In genomic region chr10:60732397-60732861, GRCm38 (mm10) we compare ENCODE assay signal across 11 mouse cellular contexts. TPM values are rescaled to one million over a fixed set of nuclear protein-coding genes. Genes with fewer than 3 reads are reported as not detected.
DNase-seq lines count a peak whose midpoint lies in the region; ATAC-seq and TF ChIP-seq lines count a peak whose summit lies in the region.
"Had no signal": no experiment of that assay in that cellular context is flagged by ENCODE, and none has a peak within 500 bp of the region (broad histone marks: within the 10 kb centered on the region; RNA-seq: fewer than 3 reads in every experiment).

No protein-coding gene starts in this region.

- intact Hi-C loops in left cerebral cortex, postnatal 14 days (cut with DNase I), result no loop called here

- 35% methylated on average over 2 of the region's 2 CpGs for WGBS in hindbrain, embryonic 11.5 days
- 42% methylated on average over 2 of the region's 2 CpGs for WGBS in neural tube, embryonic 13.5 days
- WGBS in liver, embryonic 11.5 days, result 54% methylated on average over 2 of the region's 2 CpGs
- WGBS in liver, postnatal 0 days (ENCODE audit: insufficient replicate concordance), result 62% methylated on average over 2 of the region's 2 CpGs

- H3K4me1 ChIP-seq in hindbrain, embryonic 11.5 days (replicated peaks; ENCODE audit: control insufficient read depth, insufficient read depth, low read length), result no peaks in the 10 kb centered on the region; the same call in 1 of the 2 replicates
- peaks cover 29% of the 10 kb centered on the region for H3K4me1 ChIP-seq in neural tube, embryonic 13.5 days (replicated peaks)
- peaks cover 7% of the 10 kb centered on the region; the same call in 1 of the 2 replicates for H3K4me1 ChIP-seq in liver, embryonic 11.5 days (replicated peaks; ENCODE audit: control insufficient read depth, insufficient read depth, low read length)
- H3K4me1 ChIP-seq in liver, postnatal 0 days (ENCODE audit: insufficient read depth), result peaks cover 5% of the 10 kb centered on the region; the same call in 1 of the 2 replicates

- H3K4me2 ChIP-seq in hindbrain, embryonic 11.5 days (replicated peaks; ENCODE audit: low read depth, low read length), result no peak overlapping the region
- H3K4me2 ChIP-seq in neural tube, embryonic 13.5 days, result no peak overlapping the region
- H3K4me2 ChIP-seq in liver, embryonic 11.5 days, result no peak overlapping the region
- H3K4me2 ChIP-seq in liver, postnatal 0 days (ENCODE audit: low read depth, low read length), result no peak overlapping the region

- no peaks in the 10 kb centered on the region for H3K9me3 ChIP-seq in hindbrain, embryonic 11.5 days (ENCODE audit: control insufficient read depth, low read length)
- no peaks in the 10 kb centered on the region for H3K9me3 ChIP-seq in neural tube, embryonic 13.5 days
- H3K9me3 ChIP-seq in liver, embryonic 11.5 days (ENCODE audit: control insufficient read depth, low read length), result no peaks in the 10 kb centered on the region
- no peaks in the 10 kb centered on the region for H3K9me3 ChIP-seq in liver, postnatal 0 days (ENCODE audit: low read length)
- H3K9me3 ChIP-seq: G1E had no signal

- TF ChIP-seq CTCF in liver, postnatal 0 days (IDR thresholded peaks at IDR 0.05; ENCODE audit: low read depth), result no peak

- H3K9ac ChIP-seq in hindbrain, embryonic 11.5 days (ENCODE audit: low read depth, low read length), result no peak overlapping the region; the same call in 1 of the 2 replicates
- H3K9ac ChIP-seq in neural tube, embryonic 13.5 days, result peak overlapping the region; percentile 34; the same call in 1 of the 2 replicates
- no peak overlapping the region for H3K9ac ChIP-seq in liver, embryonic 11.5 days (ENCODE audit: low read depth, low read length)
- H3K9ac ChIP-seq in liver, postnatal 0 days (replicated peaks), result no peak overlapping the region

- no peak; the same call in 1 of the 2 replicates for ATAC-seq in hindbrain, embryonic 11.5 days (ENCODE audit: low FRiP score)
- 0 out of 2 replicates have a peak, but pooled peaks have one; percentile 18 for ATAC-seq in neural tube, embryonic 13.5 days (ENCODE audit: low read depth)
- no peak for ATAC-seq in liver, embryonic 11.5 days (replicated peaks; ENCODE audit: low FRiP score)
- ATAC-seq in liver, postnatal 0 days, result no peak

- TF ChIP-seq EP300 in liver, postnatal 0 days (IDR thresholded peaks at IDR 0.05; ENCODE audit: low read depth), result no peak

- no peak overlapping the region for H3K4me3 ChIP-seq in hindbrain, embryonic 11.5 days (ENCODE audit: low read depth, low read length)
- no peak overlapping the region for H3K4me3 ChIP-seq in neural tube, embryonic 13.5 days
- H3K4me3 ChIP-seq in liver, embryonic 11.5 days (ENCODE audit: low read depth, low read length), result no peak overlapping the region
- H3K4me3 ChIP-seq in liver, postnatal 0 days (ENCODE audit: low read depth, low read length), result no peak overlapping the region
- H3K4me3 ChIP-seq: myocyte had no signal

- no peaks in the 10 kb centered on the region for H3K36me3 ChIP-seq in hindbrain, embryonic 11.5 days (ENCODE audit: control insufficient read depth, insufficient read depth, low read length)
- peaks cover 12% of the 10 kb centered on the region; the same call in 1 of the 2 replicates for H3K36me3 ChIP-seq in neural tube, embryonic 13.5 days
- H3K36me3 ChIP-seq in liver, embryonic 11.5 days (ENCODE audit: control insufficient read depth, insufficient read depth, low read length), result no peaks in the 10 kb centered on the region
- no peaks in the 10 kb centered on the region for H3K36me3 ChIP-seq in liver, postnatal 0 days (replicated peaks; ENCODE audit: insufficient read depth, low read length)

- H3K27ac ChIP-seq in hindbrain, embryonic 11.5 days (ENCODE audit: low read depth, low read length), result peak overlapping the region; percentile 58
- peak overlapping the region; percentile 61 for H3K27ac ChIP-seq in neural tube, embryonic 13.5 days (replicated peaks)
- no peak overlapping the region for H3K27ac ChIP-seq in liver, embryonic 11.5 days (ENCODE audit: low read depth, low read length)
- H3K27ac ChIP-seq in liver, postnatal 0 days (ENCODE audit: low read depth), result no peak overlapping the region

- no peaks in the 10 kb centered on the region for H3K27me3 ChIP-seq in hindbrain, embryonic 11.5 days (ENCODE audit: control insufficient read depth, insufficient read depth, low read length)
- no peaks in the 10 kb centered on the region for H3K27me3 ChIP-seq in neural tube, embryonic 13.5 days
- no peaks in the 10 kb centered on the region for H3K27me3 ChIP-seq in liver, embryonic 11.5 days (replicated peaks; ENCODE audit: control insufficient read depth, insufficient read depth, low read length)
- no peaks in the 10 kb centered on the region for H3K27me3 ChIP-seq in liver, postnatal 0 days (ENCODE audit: insufficient read depth, low read length)

- peak; percentile 32 to 54 for DNase-seq in left cerebral cortex, postnatal 14 days (ENCODE audit: low spot score in 2 of 2)
- no peak for DNase-seq in left cerebral cortex, adult 11 months (ENCODE audit: low spot score)
- peak; percentile 35 for DNase-seq in brain, adult 2 months (ENCODE audit: low read depth, low spot score)
- DNase-seq in hindbrain, embryonic 11.5 days (ENCODE audit: low spot score), result no peak
- DNase-seq in liver, embryonic 11.5 days (ENCODE audit: low spot score), result no peak
- no peak for DNase-seq in liver, postnatal 0 days
- DNase-seq: lung, adult 2 months; thymus, postnatal 36 days had no signal

RNA-seq across cellular contexts. Expression of gene Slc29a3, which starts 20.2 kb away (rescaled TPM):
- total RNA-seq in left cerebral cortex, postnatal 14 days (2021), result 10 to 100 TPM; 16.6 to 17.2 TPM
- 7.2 and 7.7 TPM in 2 replicates for polyA plus RNA-seq in hindbrain, embryonic 11.5 days (2014; fragmentation: Nextera tagmentation; extraction: Ambion mirVana)
- 11.8 and 12.9 TPM in 2 replicates for polyA plus RNA-seq in neural tube, embryonic 13.5 days (2015; fragmentation: Nextera tagmentation; extraction: Ambion mirVana)
- polyA plus RNA-seq in liver, embryonic 11.5 days (2014; fragmentation: Nextera tagmentation; extraction: Ambion mirVana), result 4.3 and 4.8 TPM in 2 replicates
- 3.4 and 3.9 TPM in 2 replicates for polyA plus RNA-seq in liver, postnatal 0 days (2015; fragmentation: Nextera tagmentation; extraction: Ambion mirVana)

RNA-seq across cellular contexts. Expression of gene Cdh23, which starts 36.1 kb away (rescaled TPM):
- total RNA-seq in left cerebral cortex, postnatal 14 days (2021), result 1 to 10 TPM; 1.5 to 2.0 TPM
- 0.28 and 1.6 TPM in 2 replicates for polyA plus RNA-seq in hindbrain, embryonic 11.5 days (2014; fragmentation: Nextera tagmentation; extraction: Ambion mirVana)
- 1.3 and 1.4 TPM in 2 replicates for polyA plus RNA-seq in neural tube, embryonic 13.5 days (2015; fragmentation: Nextera tagmentation; extraction: Ambion mirVana)
- 0.42 and 0.80 TPM in 2 replicates for polyA plus RNA-seq in liver, embryonic 11.5 days (2014; fragmentation: Nextera tagmentation; extraction: Ambion mirVana)
- polyA plus RNA-seq in liver, postnatal 0 days (2015; fragmentation: Nextera tagmentation; extraction: Ambion mirVana), result 0.28 and 0.40 TPM in 2 replicates
- polyA plus RNA-seq: G1E had no signal

Comparison
In these comparisons a context has a peak if more than half of its experiments do, and no peak if none do; other contexts are left out.
1. DNase-seq: peak in left cerebral cortex, postnatal 14 days (2 of 2) and brain, adult 2 months (single experiment); none in left cerebral cortex, adult 11 months (single experiment), hindbrain, embryonic 11.5 days (single experiment), liver, embryonic 11.5 days (single experiment) and liver, postnatal 0 days (single experiment).
2. H3K27ac ChIP-seq: peak in hindbrain, embryonic 11.5 days (single experiment) and neural tube, embryonic 13.5 days (single experiment); none in liver, embryonic 11.5 days (single experiment) and liver, postnatal 0 days (single experiment).